Mouse (Mus musculus) retina, embryonic 14.5 days (tissue): Measurements from ENCODE around the gene Hapln1.

Experiments
- DNase-seq: peaks from one replicate; pipeline ENCODE4 v3.0.0-alpha.2; 2015; ENCODE audit warnings: low spot score

The Hapln1 gene

DNA sequence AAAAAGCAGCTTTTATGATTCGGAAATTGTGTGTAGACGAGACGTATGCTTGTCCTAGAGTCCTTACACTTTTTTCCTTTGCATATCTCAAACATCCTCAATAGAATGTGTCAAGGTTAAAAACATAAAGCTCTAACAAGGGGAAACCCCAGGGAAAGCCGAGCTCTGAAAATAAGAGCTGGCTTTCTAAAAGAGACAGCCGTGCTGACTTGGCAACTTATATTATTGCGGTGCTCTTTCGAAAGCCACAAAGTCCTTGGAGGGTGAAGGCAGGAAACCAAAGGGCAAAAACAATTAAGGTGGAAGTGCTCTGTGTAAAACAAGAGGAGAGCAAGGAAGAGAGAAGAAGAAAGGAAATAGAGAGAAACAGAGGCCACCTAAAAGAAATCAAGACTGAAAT is 60.9 kb downstream of the Hapln1 start:
- DNase-seq = no peak

DNA sequence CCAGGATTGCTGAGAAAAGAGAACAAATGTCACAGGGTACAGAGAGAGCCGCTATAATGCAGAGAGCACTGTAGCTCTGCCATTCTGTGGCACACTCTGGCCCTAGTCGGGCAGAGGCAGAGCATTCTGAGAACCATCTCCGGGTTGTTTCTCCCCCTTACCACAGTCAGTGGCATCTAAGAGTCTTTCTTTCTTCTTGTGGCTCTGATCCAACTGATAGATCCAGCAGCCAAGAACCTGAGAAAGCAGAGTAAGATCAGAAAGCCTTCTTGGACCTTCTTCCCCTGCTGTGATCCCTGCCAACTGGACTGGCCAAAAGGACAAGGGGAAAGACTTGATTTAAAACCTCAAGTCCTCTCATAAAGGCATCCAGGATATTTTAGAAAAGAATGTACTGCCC is 63.7 kb downstream of the Hapln1 start:
- no peak for DNase-seq

DNA sequence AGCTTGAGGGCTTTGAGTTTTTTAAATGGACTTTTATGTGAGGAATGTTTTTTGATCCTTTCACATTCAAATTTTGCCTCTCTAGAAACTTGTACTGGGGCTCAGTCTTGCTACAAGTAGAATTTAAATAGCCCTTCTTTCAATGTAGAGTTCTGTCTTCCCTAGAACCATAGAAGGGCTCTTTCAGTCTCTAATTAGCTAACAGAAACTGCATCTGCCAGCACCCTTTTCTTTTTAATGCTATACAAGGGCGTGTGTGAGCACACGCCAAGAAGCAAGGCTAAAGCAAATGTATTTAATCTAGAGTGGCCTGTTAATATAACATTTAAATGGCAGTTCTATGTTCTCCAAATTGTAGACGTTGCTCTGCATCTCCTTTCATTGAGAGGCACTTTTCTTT is 67.8 kb downstream of the Hapln1 start:
- DNase-seq = no peak

DNA sequence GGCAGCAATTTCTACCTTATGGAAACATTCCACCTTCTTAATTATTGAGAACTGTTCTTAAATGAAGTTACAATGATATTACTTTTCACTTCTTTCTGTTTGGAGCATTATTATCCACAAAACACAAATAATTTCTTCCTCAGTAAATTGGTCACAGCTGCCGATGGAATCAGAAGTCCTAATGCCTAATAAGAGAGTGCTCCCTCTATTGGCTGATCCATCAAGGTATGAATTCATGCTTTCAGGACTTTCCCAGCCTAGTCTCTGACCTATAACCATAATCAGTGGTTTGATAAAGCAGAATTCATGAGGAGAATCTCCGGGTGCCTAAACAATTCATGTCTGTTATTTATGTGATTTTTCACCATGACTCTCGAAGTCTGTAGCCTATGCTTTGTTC is 79.5 kb downstream of the Hapln1 start:
- no peak for DNase-seq

DNA sequence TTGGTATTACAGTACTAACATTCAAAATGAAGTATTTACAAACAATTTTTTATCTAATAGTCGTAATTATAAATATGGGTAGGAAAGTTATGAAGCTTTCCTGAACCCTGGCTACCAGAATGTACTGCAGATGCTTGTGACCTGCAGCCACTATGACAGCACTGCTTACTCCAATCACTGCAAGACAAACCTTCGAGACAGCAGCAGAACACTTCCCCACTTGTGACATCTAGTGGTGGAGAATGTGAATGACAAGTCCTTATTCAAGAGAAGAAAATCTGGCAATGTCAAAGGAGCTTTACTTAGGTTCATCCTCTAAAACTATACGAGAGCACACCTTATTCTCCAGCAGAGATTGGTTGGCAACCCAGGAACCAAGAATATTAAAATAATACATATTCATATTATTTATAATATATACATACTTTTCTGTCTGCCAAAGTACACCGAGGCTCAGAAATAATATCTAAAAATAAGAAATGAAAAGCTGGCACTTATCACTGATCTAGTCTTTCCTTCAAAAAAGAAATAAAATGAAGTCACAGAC is 94.6 kb downstream of the Hapln1 start:
- DNase-seq = peak; percentile 83

DNA sequence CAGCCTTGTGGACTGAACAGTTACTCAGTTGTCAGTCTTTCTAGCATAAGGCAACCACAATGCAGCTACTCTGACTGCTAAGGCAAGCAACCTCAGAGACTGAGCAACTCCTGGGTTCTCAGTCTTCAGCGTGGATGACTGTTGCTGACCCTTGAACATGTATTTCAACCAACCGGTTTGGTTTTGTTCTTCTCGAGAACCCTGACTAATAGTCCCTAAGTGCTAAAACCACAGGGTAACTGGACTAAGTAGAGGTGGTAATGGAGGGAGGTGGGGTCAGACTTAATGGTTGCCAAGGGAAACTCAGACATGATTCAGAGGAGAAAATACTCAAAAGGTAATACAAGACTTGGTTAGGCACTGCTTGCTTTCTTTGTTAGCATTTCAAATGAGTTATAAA is 97.4 kb downstream of the Hapln1 start:
- no peak for DNase-seq

DNA sequence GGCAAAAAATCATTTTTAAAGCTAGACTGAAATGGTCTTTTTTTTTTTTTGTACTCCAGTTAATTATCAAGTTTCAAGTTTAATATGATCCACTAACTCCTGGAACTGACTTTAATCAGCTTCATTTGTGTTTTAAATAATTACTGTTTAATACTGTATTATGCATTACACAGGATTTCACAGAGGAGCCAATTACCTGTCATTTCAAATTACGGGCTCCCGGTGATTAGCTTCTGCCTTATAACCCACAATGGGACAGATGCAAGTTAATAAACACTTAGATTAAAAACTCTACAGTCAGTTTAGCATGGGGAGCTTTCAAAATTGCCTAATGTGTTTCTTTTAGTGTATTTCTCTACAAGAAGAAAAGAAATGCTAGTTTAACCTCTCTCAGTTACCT is 106.0 kb downstream of the Hapln1 start:
- no peak for DNase-seq

DNA sequence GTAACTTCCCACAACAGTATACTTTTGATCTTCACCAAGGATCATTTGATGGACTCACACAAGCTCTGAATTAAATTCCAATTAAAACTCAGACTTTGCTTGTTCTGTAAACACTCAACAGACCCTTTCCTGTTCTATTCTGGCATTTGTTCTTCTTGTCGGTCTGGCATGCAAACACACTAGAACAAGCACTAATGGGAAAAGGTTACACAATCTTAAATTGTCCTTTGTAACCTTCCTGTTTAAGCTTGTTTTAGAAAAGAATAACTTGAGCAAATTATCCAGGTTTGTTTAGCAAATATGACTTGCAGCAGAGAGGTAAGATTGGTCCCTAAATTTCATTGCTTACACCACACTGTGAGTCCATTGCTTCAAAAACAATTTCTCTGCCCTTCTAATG is 113.2 kb downstream of the Hapln1 start:
- DNase-seq = no peak

DNA sequence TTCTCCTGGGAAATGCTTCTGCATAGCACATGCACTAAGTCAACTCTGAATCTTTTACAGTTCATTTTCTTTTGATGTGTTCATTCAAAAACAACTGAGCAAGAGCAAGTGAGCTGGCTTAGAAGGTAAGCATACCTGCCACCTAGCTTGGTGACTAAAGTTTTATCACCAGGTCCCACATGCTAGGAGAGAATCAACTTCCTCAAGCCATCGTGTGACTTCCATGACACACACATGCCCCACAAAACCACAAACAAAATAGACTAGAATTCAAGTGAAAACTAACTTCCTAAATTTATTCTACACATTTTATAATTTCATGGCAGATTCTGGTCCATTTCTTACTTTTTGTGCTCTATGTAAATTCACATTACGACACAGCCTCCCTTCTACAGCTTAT is 113.7 kb downstream of the Hapln1 start:
- no peak for DNase-seq

DNA sequence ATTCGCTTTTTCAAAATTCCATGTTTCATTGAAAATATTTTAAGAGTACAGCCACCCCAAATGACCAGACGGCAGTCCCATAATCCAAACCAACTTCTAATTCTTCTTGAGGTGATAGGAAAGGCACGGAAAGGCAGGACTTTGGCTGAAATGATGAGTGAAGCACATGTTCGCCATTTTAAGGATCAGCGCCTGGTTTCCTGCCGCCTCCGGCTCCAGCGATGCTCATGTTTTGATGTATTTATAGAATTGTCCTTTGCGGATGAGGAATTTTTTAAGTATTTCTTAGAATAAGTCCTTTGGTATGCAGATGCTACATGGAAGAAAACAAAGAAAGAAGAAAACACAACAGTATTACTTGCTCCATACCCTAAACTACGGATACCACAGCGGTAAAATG is 117.5 kb downstream of the Hapln1 start:
- no peak for DNase-seq
